Mouse (Mus musculus) liver, embryonic 11.5 days (tissue): ENCODE measurements around the gene Dnal1. TPM values are rescaled to one million over a fixed set of nuclear protein-coding genes. Genes with fewer than 3 reads are reported as not detected.

Experiments
- ATAC-seq: fragments of 200-750 bp; cut with Nextera tagmentation; replicated peaks from 2 replicates; pipeline ENCODE4 v1.8.0; 2017; ENCODE audit warnings: moderate number of reproducible peaks, mild to moderate bottlenecking, moderate TSS enrichment, moderate library complexity; ENCODE audit not compliant: low FRiP score
- DNase-seq: peaks from one replicate; pipeline ENCODE4 v3.0.0-alpha.2; 2017; ENCODE audit warnings: low spot score
- H3K27ac ChIP-seq: fragments of 300-500 bp; sonication (generic); 2 replicates; pipeline ENCODE4 v1.5.1; 2014; ENCODE audit warnings: mild to moderate bottlenecking, low read depth, low read length, control low read depth
- H3K27me3 ChIP-seq: fragments of 300-500 bp; sonication (generic); replicated peaks from 2 replicates; pipeline ENCODE4 v1.6.1; 2014; ENCODE audit warnings: low read length, mixed read lengths; ENCODE audit not compliant: control insufficient read depth, insufficient read depth
- H3K36me3 ChIP-seq: fragments of 300-500 bp; sonication (generic); 2 replicates; pipeline ENCODE4 v1.6.1; 2014; ENCODE audit warnings: mild to moderate bottlenecking, low read length, moderate library complexity, mixed read lengths; ENCODE audit not compliant: control insufficient read depth, insufficient read depth
- H3K4me1 ChIP-seq: fragments of 300-500 bp; sonication (generic); replicated peaks from 2 replicates; pipeline ENCODE4 v1.6.1; 2014; ENCODE audit warnings: low read length, mixed read lengths; ENCODE audit not compliant: control insufficient read depth, insufficient read depth
- H3K4me2 ChIP-seq: fragments of 300-500 bp; sonication (generic); 2 replicates; pipeline ENCODE4 v1.6.1; 2014; ENCODE audit warnings: mild to moderate bottlenecking, control low read depth, moderate library complexity
- H3K4me3 ChIP-seq: fragments of 300-500 bp; sonication (generic); 2 replicates; pipeline ENCODE4 v1.5.1; 2014; ENCODE audit warnings: low read depth, low read length, control low read depth
- H3K9ac ChIP-seq: fragments of 300-500 bp; sonication (generic); 2 replicates; pipeline ENCODE4 v1.6.1; 2014; ENCODE audit warnings: low read depth, low read length, control low read depth
- H3K9me3 ChIP-seq: fragments of 300-500 bp; sonication (generic); 2 replicates; pipeline ENCODE4 v1.6.1; 2016; ENCODE audit warnings: low read length, inconsistent platforms, mixed read lengths; ENCODE audit not compliant: control insufficient read depth
- WGBS: fragments of 180-500 bp; shearing (Covaris S2); extraction: QIAGEN DNeasy Blood & Tissue Kit; methylation state at CpG from one replicate; pipeline ENCODE4 v1.1.7; 2014; 5-methylcytosine and 5-hydroxymethylcytosine counted together
- polyA plus RNA-seq: library from polyadenylated mRNA; unstranded; fragments of >200 nt; fragmentation: Nextera tagmentation; extraction: Ambion mirVana; gene quantifications from 2 replicates; pipeline ENCODE4 v1.2.1, GENCODE M21; 2014

Gene Dnal1
- polyA plus RNA-seq, 1 experiment from 2014 or later = 2.3 TPM

GRCm38 (mm10) chr12:84109924-84110323 lies 4.2 kb upstream of the Dnal1 start:
- 73% methylated on average over 1 of the region's 1 CpGs for WGBS
- DNase-seq (no peak), ATAC-seq (no peak)
- Histone ChIP-seq H3K9me3 (no peaks in the 10 kb centered on the region), H3K27me3 (no peaks in the 10 kb centered on the region), H3K4me2 (no peak overlapping the region), H3K4me1 (no peaks in the 10 kb centered on the region), H3K36me3 (no peaks in the 10 kb centered on the region), H3K9ac (no peak overlapping the region), H3K4me3 (no peak overlapping the region), H3K27ac (no peak overlapping the region)

GRCm38 (mm10) chr12:84110814-84111213 lies 3.4 kb upstream of the Dnal1 start:
- ATAC-seq = no peak
- no peak for DNase-seq
- Histone ChIP-seq H3K9ac (no peak overlapping the region), H3K4me1 (no peaks in the 10 kb centered on the region), H3K9me3 (no peaks in the 10 kb centered on the region), H3K27ac (no peak overlapping the region), H3K4me3 (no peak overlapping the region), H3K27me3 (no peaks in the 10 kb centered on the region), H3K36me3 (no peaks in the 10 kb centered on the region), H3K4me2 (no peak overlapping the region)
- WGBS = 80% methylated on average over 4 of the region's 4 CpGs

GRCm38 (mm10) chr12:84113676-84114075 lies 490 bp upstream of the Dnal1 start:
- no peak overlapping the region for H3K9ac ChIP-seq

GRCm38 (mm10) chr12:84119584-84119983 lies 5.4 kb downstream of the Dnal1 start:
- no peak for DNase-seq
- Histone ChIP-seq H3K27me3 (no peaks in the 10 kb centered on the region), H3K9ac (no peak overlapping the region), H3K27ac (no peak overlapping the region), H3K4me2 (no peak overlapping the region), H3K4me1 (no peaks in the 10 kb centered on the region), H3K4me3 (no peak overlapping the region), H3K9me3 (no peaks in the 10 kb centered on the region), H3K36me3 (no peaks in the 10 kb centered on the region)
- no peak for ATAC-seq
- WGBS = 87% methylated on average over 5 of the region's 5 CpGs

More at GRCm38 (mm10) chr12:84113676-84114075, 490 bp upstream of the Dnal1 start:
- DNase-seq (no peak), ATAC-seq (no peak)
- 51% methylated on average over 6 of the region's 6 CpGs for WGBS
- Histone ChIP-seq H3K9me3 (no peaks in the 10 kb centered on the region), H3K36me3 (no peaks in the 10 kb centered on the region), H3K27me3 (no peaks in the 10 kb centered on the region), H3K27ac (no peak overlapping the region), H3K4me3 (peak overlapping the region; percentile 70), H3K4me1 (no peaks in the 10 kb centered on the region), H3K4me2 (peak overlapping the region; percentile 65)

- Histone ChIP-seq H3K27ac (no peak overlapping the region), H3K4me3 (no peak overlapping the region), H3K9ac (no peak overlapping the region), H3K4me2 (no peak overlapping the region), H3K36me3 (no peaks in the 10 kb centered on the region; the same call in 1 of the 2 replicates), H3K4me1 (no peaks in the 10 kb centered on the region), H3K9me3 (no peaks in the 10 kb centered on the region), H3K27me3 (no peaks in the 10 kb centered on the region)
- no peak for DNase-seq
- WGBS = 84% methylated on average over 12 of the region's 12 CpGs
- ATAC-seq = no peak
These were observed 11.7 kb downstream of the Dnal1 start for GRCm38 (mm10) chr12:84125892-84126291.

GRCm38 (mm10) chr12:84126899-84127298 lies 12.7 kb downstream of the Dnal1 start:
- no peak for ATAC-seq

GRCm38 (mm10) chr12:84128576-84128975 lies 14.4 kb downstream of the Dnal1 start:
- 85% methylated on average over 6 of the region's 6 CpGs for WGBS
- Histone ChIP-seq H3K4me3 (no peak overlapping the region), H3K9me3 (no peaks in the 10 kb centered on the region), H3K4me1 (no peaks in the 10 kb centered on the region), H3K36me3 (no peaks in the 10 kb centered on the region; the same call in 1 of the 2 replicates), H3K4me2 (no peak overlapping the region), H3K9ac (no peak overlapping the region), H3K27me3 (no peaks in the 10 kb centered on the region), H3K27ac (no peak overlapping the region)
- DNase-seq = no peak
- ATAC-seq = no peak

More at GRCm38 (mm10) chr12:84126899-84127298, 12.7 kb downstream of the Dnal1 start:
- Histone ChIP-seq H3K27ac (no peak overlapping the region), H3K4me2 (no peak overlapping the region), H3K36me3 (no peaks in the 10 kb centered on the region; the same call in 1 of the 2 replicates), H3K4me3 (no peak overlapping the region), H3K4me1 (no peaks in the 10 kb centered on the region), H3K9me3 (no peaks in the 10 kb centered on the region), H3K9ac (no peak overlapping the region), H3K27me3 (no peaks in the 10 kb centered on the region)
- WGBS = 79% methylated on average over 2 of the region's 2 CpGs
- no peak for DNase-seq

- H3K27ac ChIP-seq = no peak overlapping the region
- no peak for DNase-seq
- H3K9ac ChIP-seq = no peak overlapping the region
- 62% methylated on average over 8 of the region's 8 CpGs for WGBS
- no peaks in the 10 kb centered on the region for H3K27me3 ChIP-seq
- H3K4me3 ChIP-seq = no peak overlapping the region
- no peaks in the 10 kb centered on the region for H3K9me3 ChIP-seq
- ATAC-seq = no peak
- H3K36me3 ChIP-seq = no peaks in the 10 kb centered on the region; the same call in 1 of the 2 replicates
- no peak overlapping the region for H3K4me2 ChIP-seq
- H3K4me1 ChIP-seq = no peaks in the 10 kb centered on the region
These were observed 15.8 kb downstream of the Dnal1 start for GRCm38 (mm10) chr12:84129931-84130330.

- Histone ChIP-seq H3K36me3 (no peaks in the 10 kb centered on the region; the same call in 1 of the 2 replicates), H3K9me3 (no peaks in the 10 kb centered on the region), H3K27ac (no peak overlapping the region), H3K4me3 (no peak overlapping the region), H3K4me1 (no peaks in the 10 kb centered on the region), H3K4me2 (no peak overlapping the region), H3K27me3 (no peaks in the 10 kb centered on the region), H3K9ac (no peak overlapping the region)
- DNase-seq (no peak), ATAC-seq (no peak)
- WGBS = 57% methylated on average over 3 of the region's 3 CpGs
These were observed 18.1 kb downstream of the Dnal1 start for GRCm38 (mm10) chr12:84132265-84132664.
